Mouse (Mus musculus) kidney, adult 2 months (tissue): Measurements from ENCODE around the gene Prop1. TPM values are rescaled to one million over a fixed set of nuclear protein-coding genes. Genes with fewer than 3 reads are reported as not detected.

Source experiments
- DNase-seq: peaks from one replicate; pipeline ENCODE4 v3.0.0; 2021
- H3K27ac ChIP-seq: fragments of 200-500 bp; 2 replicates; pipeline ENCODE4 v1.5.1; 2012; ENCODE audit warnings: low read depth, low read length, control low read depth, inconsistent platforms; ENCODE audit not compliant: insufficient read depth
- H3K27me3 ChIP-seq: fragments of 200-500 bp; replicated peaks from 2 replicates; pipeline ENCODE4 v1.6.1; 2012; ENCODE audit warnings: mild to moderate bottlenecking, moderate library complexity, low read length, inconsistent platforms; ENCODE audit not compliant: control insufficient read depth, insufficient read depth
- H3K36me3 ChIP-seq: fragments of 200-500 bp; 2 replicates; pipeline ENCODE4 v1.6.1; 2012; ENCODE audit warnings: mild to moderate bottlenecking, moderate library complexity, low read length, inconsistent platforms; ENCODE audit not compliant: control insufficient read depth, insufficient read depth
- H3K4me1 ChIP-seq: fragments of 200-500 bp; 2 replicates; pipeline ENCODE4 v1.6.1; 2011; ENCODE audit warnings: low read length; ENCODE audit not compliant: control insufficient read depth, insufficient read depth
- H3K4me3 ChIP-seq: fragments of 200-500 bp; 2 replicates; pipeline ENCODE4 v1.5.1; 2011; ENCODE audit warnings: mild to moderate bottlenecking, low read depth, low read length, control low read depth; ENCODE audit not compliant: insufficient read depth
- CTCF ChIP-seq: fragments of 200-500 bp; conservative IDR thresholded peaks from 2 replicates; pipeline ENCODE4 v1.5.1; 2011; ENCODE audit warnings: low read depth, mild to moderate bottlenecking, control low read depth, low read length, moderate library complexity, mixed read lengths; ENCODE audit not compliant: insufficient read depth, insufficient read length
- POLR2A ChIP-seq: fragments of 200-500 bp; IDR thresholded peaks from one replicate; pipeline ENCODE4 v1.6.1; 2011; ENCODE audit warnings: low read depth, low read length, control low read depth
- WGBS: fragments of 180-500 bp; shearing (Covaris S2); methylation state at CpG from one replicate; pipeline ENCODE4 v1.1.7; 2018; 5-methylcytosine and 5-hydroxymethylcytosine counted together
- polyA plus RNA-seq: library from polyadenylated mRNA; depleted of rRNA; stranded (reverse); fragments of >200 nt; gene quantifications from 2 replicates; pipeline ENCODE4 v1.2.3, GENCODE M21; 2012

The Prop1 gene
- polyA plus RNA-seq, 1 experiment: not detected

- Histone ChIP-seq H3K4me3 (no peak within 1 kb of the TSS), H3K36me3 (no peaks in the 10 kb centered on the region), H3K4me1 (no peaks in the 10 kb centered on the region), H3K27me3 (no peaks in the 10 kb centered on the region), H3K27ac (no peak within 1 kb of the TSS)
- no peak for DNase-seq
- TF ChIP-seq POLR2A: no peak
- no peak for TF ChIP-seq CTCF
- 74% methylated on average over 14 of the region's 14 CpGs for WGBS
Observed at GRCm38 (mm10) chr11:50943506-50943905, 10.1 kb downstream of the Prop1 start, which contains the start of gene 4933414I15Rik. 4933414I15Rik (minus strand) TSS chr11:50943765.

GRCm38 (mm10) chr11:50942386-50942785 is 11.2 kb downstream of the Prop1 start:
- Histone ChIP-seq H3K4me3 (no peak overlapping the region), H3K4me1 (no peaks in the 10 kb centered on the region), H3K36me3 (no peaks in the 10 kb centered on the region), H3K27me3 (no peaks in the 10 kb centered on the region), H3K27ac (no peak overlapping the region)
- DNase-seq: no peak
- 57% methylated on average over 12 of the region's 12 CpGs for WGBS
- TF ChIP-seq CTCF (no peak), POLR2A (no peak)

GRCm38 (mm10) chr11:50939621-50940366 is 13.8 kb downstream of the Prop1 start:
- TF ChIP-seq POLR2A: no peak
- peak; percentile 89 for TF ChIP-seq CTCF
- H3K27me3 ChIP-seq: no peaks in the 10 kb centered on the region
- H3K27ac ChIP-seq: no peak overlapping the region
- H3K36me3 ChIP-seq: no peaks in the 10 kb centered on the region
- DNase-seq: peak; percentile 43
- WGBS: 33% methylated on average over 14 of the region's 14 CpGs
- no peaks in the 10 kb centered on the region for H3K4me1 ChIP-seq
- no peak overlapping the region for H3K4me3 ChIP-seq

- TF ChIP-seq CTCF (no peak), POLR2A (no peak)
- no peaks in the 10 kb centered on the region for H3K27me3 ChIP-seq
- no peaks in the 10 kb centered on the region for H3K36me3 ChIP-seq
- no peak for DNase-seq
- H3K27ac ChIP-seq: no peak overlapping the region
- no peak overlapping the region for H3K4me3 ChIP-seq
- 75% methylated on average over 8 of the region's 8 CpGs for whole genome bisulfite sequencing
- no peaks in the 10 kb centered on the region for H3K4me1 ChIP-seq
Observed at GRCm38 (mm10) chr11:50938435-50938834, 15.1 kb downstream of the Prop1 start.

- H3K36me3 ChIP-seq: no peaks in the 10 kb centered on the region
- TF ChIP-seq CTCF: no peak
- no peak for TF ChIP-seq POLR2A
- H3K27me3 ChIP-seq: no peaks in the 10 kb centered on the region
- H3K4me1 ChIP-seq: no peaks in the 10 kb centered on the region
- WGBS: 50% methylated on average over 1 of the region's 1 CpGs
- no peak overlapping the region for H3K27ac ChIP-seq
- no peak overlapping the region for H3K4me3 ChIP-seq
- DNase-seq: no peak
Observed at GRCm38 (mm10) chr11:50932040-50932439, 21.5 kb downstream of the Prop1 start.

- H3K4me3 ChIP-seq: peak within 1 kb of the TSS; percentile 78
- no peaks in the 10 kb centered on the region for H3K36me3 ChIP-seq
- WGBS: under 1% methylated on average over 18 of the region's 18 CpGs
- no peaks in the 10 kb centered on the region for H3K4me1 ChIP-seq
- TF ChIP-seq POLR2A: no peak
- TF ChIP-seq CTCF: no peak
- peak; percentile 93 for DNase-seq
- no peaks in the 10 kb centered on the region for H3K27me3 ChIP-seq
- H3K27ac ChIP-seq: peak within 1 kb of the TSS; percentile 49; the same call in 1 of the 2 replicates
Observed at GRCm38 (mm10) chr11:50931451-50931866, 22.1 kb downstream of the Prop1 start, which contains the start of gene Zfp354b. Zfp354b (minus strand) TSS chr11:50931633.

GRCm38 (mm10) chr11:50931021-50931420 is 22.5 kb downstream of the Prop1 start:
- no peak for DNase-seq
- TF ChIP-seq CTCF (no peak), POLR2A (no peak)
- Histone ChIP-seq H3K27ac (peak overlapping the region; percentile 49; the same call in 1 of the 2 replicates), H3K4me3 (peak overlapping the region; percentile 78), H3K4me1 (no peaks in the 10 kb centered on the region), H3K27me3 (no peaks in the 10 kb centered on the region), H3K36me3 (no peaks in the 10 kb centered on the region)
- 1% methylated on average over 16 of the region's 16 CpGs for WGBS
